Mouse (Mus musculus) spleen, adult 2 months (tissue): ENCODE data around the gene Mta1.

Experiments used
- CTCF ChIP-seq: fragments of 200-500 bp; IDR thresholded peaks from 2 replicates; pipeline ENCODE4 v1.5.1; 2011; ENCODE audit warnings: mild to moderate bottlenecking, inconsistent platforms; ENCODE audit not compliant: insufficient read depth, insufficient read length, insufficient replicate concordance; ENCODE audit errors: extremely low read depth
- POLR2A ChIP-seq: fragments of 200-500 bp; IDR thresholded peaks from 2 replicates; pipeline ENCODE4 v1.6.1; 2011; ENCODE audit warnings: low read depth, low read length, inconsistent platforms

GRCm38 (mm10) chr12:113109801-113110200 lies 11.7 kb downstream of the Mta1 start:
- TF ChIP-seq POLR2A (no peak), CTCF (no peak)
